Mouse (Mus musculus) midbrain, embryonic 16.5 days (tissue): Measurements from ENCODE around the gene Rnf167. TPM values are rescaled to one million over a fixed set of nuclear protein-coding genes. Genes with fewer than 3 reads are reported as not detected.

Source experiments
- ATAC-seq: fragments of 200-750 bp; cut with Nextera tagmentation; 2 replicates; pipeline ENCODE4 v1.8.0; 2017; ENCODE audit warnings: moderate TSS enrichment
- H3K27ac ChIP-seq: fragments of 300-500 bp; sonication (generic); 2 replicates; pipeline ENCODE4 v1.5.1; 2014; ENCODE audit warnings: mild to moderate bottlenecking, low read length, mixed read lengths
- H3K27me3 ChIP-seq: fragments of 300-500 bp; sonication (generic); 2 replicates; pipeline ENCODE4 v1.6.1; 2014; ENCODE audit warnings: low read depth, low read length, mixed read lengths; ENCODE audit not compliant: control insufficient read depth, insufficient read depth
- H3K36me3 ChIP-seq: fragments of 300-500 bp; sonication (generic); 2 replicates; pipeline ENCODE4 v1.6.1; 2014; ENCODE audit warnings: mild to moderate bottlenecking, low read length, moderate library complexity, mixed read lengths; ENCODE audit not compliant: control insufficient read depth, insufficient read depth
- H3K4me1 ChIP-seq: fragments of 300-500 bp; sonication (generic); 2 replicates; pipeline ENCODE4 v1.6.1; 2014; ENCODE audit warnings: mild to moderate bottlenecking, low read length, mixed read lengths; ENCODE audit not compliant: control insufficient read depth, insufficient read depth
- H3K4me2 ChIP-seq: fragments of 300-500 bp; sonication (generic); 2 replicates; pipeline ENCODE4 v1.6.1; 2014; ENCODE audit warnings: mild to moderate bottlenecking, low read length, mixed read lengths
- H3K4me3 ChIP-seq: fragments of 300-500 bp; sonication (generic); 2 replicates; pipeline ENCODE4 v1.5.1; 2014; ENCODE audit warnings: low read depth, mild to moderate bottlenecking, low read length, moderate library complexity, mixed read lengths
- H3K9ac ChIP-seq: fragments of 300-500 bp; sonication (generic); 2 replicates; pipeline ENCODE4 v1.6.1; 2014; ENCODE audit warnings: low read depth, low read length, mixed read lengths
- H3K9me3 ChIP-seq: fragments of 300-500 bp; sonication (generic); replicated peaks from 2 replicates; pipeline ENCODE4 v1.6.1; 2014; ENCODE audit warnings: mild to moderate bottlenecking, low read length, mixed read lengths; ENCODE audit not compliant: control insufficient read depth, poor library complexity, severe bottlenecking
- WGBS: fragments of 180-500 bp; shearing (Covaris S2); extraction: QIAGEN DNeasy Blood & Tissue Kit; methylation state at CpG from one replicate; pipeline ENCODE4 v1.1.7; 2014; 5-methylcytosine and 5-hydroxymethylcytosine counted together
- polyA plus RNA-seq: library from polyadenylated mRNA; unstranded; fragments of >200 nt; fragmentation: Nextera tagmentation; extraction: Ambion mirVana; gene quantifications from 2 replicates; pipeline ENCODE4 v1.2.1, GENCODE M21; 2015

The Rnf167 gene
- polyA plus RNA-seq, 1 experiment from 2014 or later, result 105 TPM

GRCm38 (mm10) chr11:70664741-70665140, 17.7 kb downstream of the Rnf167 start:
- Histone ChIP-seq H3K36me3 (peaks cover 11% of the 10 kb centered on the region), H3K9ac (no peak overlapping the region), H3K9me3 (no peaks in the 10 kb centered on the region), H3K27me3 (no peaks in the 10 kb centered on the region), H3K4me1 (peaks cover 10% of the 10 kb centered on the region), H3K4me3 (no peak overlapping the region), H3K27ac (no peak overlapping the region), H3K4me2 (no peak overlapping the region)
- no peak for ATAC-seq
- WGBS, result 94% methylated on average over 9 of the region's 9 CpGs

DNA sequence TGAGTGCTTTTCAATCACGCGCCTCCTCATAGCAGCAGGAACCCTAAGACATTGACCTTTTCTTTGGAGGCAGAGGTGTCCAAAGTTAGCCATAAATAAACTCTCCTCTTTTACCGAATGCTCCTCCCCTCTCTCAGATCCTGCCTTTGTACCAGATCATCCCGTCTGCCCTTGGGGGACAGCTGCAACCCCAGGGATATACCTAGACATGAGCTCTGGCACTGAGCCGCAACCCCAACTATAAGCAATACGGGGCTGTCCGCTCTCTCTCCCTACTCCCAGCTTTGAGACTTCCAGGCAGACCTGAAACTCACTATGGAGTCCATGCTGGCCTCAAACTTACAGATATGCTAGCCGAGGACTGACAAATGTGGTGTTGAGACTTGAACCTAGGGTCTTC, 19.7 kb downstream of the Rnf167 start:
- Histone ChIP-seq H3K9me3 (no peaks in the 10 kb centered on the region), H3K9ac (no peak overlapping the region), H3K36me3 (peaks cover 11% of the 10 kb centered on the region), H3K27me3 (no peaks in the 10 kb centered on the region), H3K4me1 (peaks cover 22% of the 10 kb centered on the region), H3K4me3 (no peak overlapping the region), H3K4me2 (no peak overlapping the region), H3K27ac (no peak overlapping the region)
- WGBS, result 97% methylated on average over 8 of the region's 8 CpGs
- no peak for ATAC-seq

GRCm38 (mm10) chr11:70667271-70668150, 20.5 kb downstream of the Rnf167 start:
- WGBS, result 77% methylated on average over 14 of the region's 14 CpGs
- no peaks in the 10 kb centered on the region for H3K27me3 ChIP-seq
- no peak overlapping the region for H3K9ac ChIP-seq
- H3K27ac ChIP-seq, result peak overlapping the region; percentile 97
- no peaks in the 10 kb centered on the region for H3K9me3 ChIP-seq
- H3K4me3 ChIP-seq, result peak overlapping the region; percentile 57
- H3K4me2 ChIP-seq, result peak overlapping the region; percentile 69
- peaks cover 22% of the 10 kb centered on the region for H3K4me1 ChIP-seq
- peaks cover 13% of the 10 kb centered on the region for H3K36me3 ChIP-seq
- ATAC-seq, result no peak

GRCm38 (mm10) chr11:70668335-70668770, 21.3 kb downstream of the Rnf167 start:
- peak overlapping the region; percentile 58 for H3K9ac ChIP-seq
- peaks cover 9% of the 10 kb centered on the region for H3K36me3 ChIP-seq
- peak overlapping the region; percentile 97 for H3K27ac ChIP-seq
- H3K4me1 ChIP-seq, result peaks cover 22% of the 10 kb centered on the region
- H3K4me2 ChIP-seq, result peak overlapping the region; percentile 69
- H3K4me3 ChIP-seq, result peak overlapping the region; percentile 57
- no peaks in the 10 kb centered on the region for H3K27me3 ChIP-seq
- H3K9me3 ChIP-seq, result no peaks in the 10 kb centered on the region
- 1% methylated on average over 15 of the region's 15 CpGs for WGBS
- ATAC-seq, result no peak

GRCm38 (mm10) chr11:70668771-70669505, 21.9 kb downstream of the Rnf167 start, which contains the start of gene Spag7:
Gene Spag7 (minus strand): TSS chr11:70669416.
- Histone ChIP-seq H3K36me3 (peaks cover 8% of the 10 kb centered on the region), H3K4me1 (peaks cover 22% of the 10 kb centered on the region), H3K4me2 (peak within 1 kb of the TSS; percentile 79), H3K9ac (peak within 1 kb of the TSS; percentile 62), H3K9me3 (no peaks in the 10 kb centered on the region), H3K27ac (peak within 1 kb of the TSS; percentile 97), H3K4me3 (peak within 1 kb of the TSS; percentile 57), H3K27me3 (no peaks in the 10 kb centered on the region)
- ATAC-seq, result peak; percentile 96
- under 1% methylated on average over 44 of the region's 44 CpGs for WGBS

DNA sequence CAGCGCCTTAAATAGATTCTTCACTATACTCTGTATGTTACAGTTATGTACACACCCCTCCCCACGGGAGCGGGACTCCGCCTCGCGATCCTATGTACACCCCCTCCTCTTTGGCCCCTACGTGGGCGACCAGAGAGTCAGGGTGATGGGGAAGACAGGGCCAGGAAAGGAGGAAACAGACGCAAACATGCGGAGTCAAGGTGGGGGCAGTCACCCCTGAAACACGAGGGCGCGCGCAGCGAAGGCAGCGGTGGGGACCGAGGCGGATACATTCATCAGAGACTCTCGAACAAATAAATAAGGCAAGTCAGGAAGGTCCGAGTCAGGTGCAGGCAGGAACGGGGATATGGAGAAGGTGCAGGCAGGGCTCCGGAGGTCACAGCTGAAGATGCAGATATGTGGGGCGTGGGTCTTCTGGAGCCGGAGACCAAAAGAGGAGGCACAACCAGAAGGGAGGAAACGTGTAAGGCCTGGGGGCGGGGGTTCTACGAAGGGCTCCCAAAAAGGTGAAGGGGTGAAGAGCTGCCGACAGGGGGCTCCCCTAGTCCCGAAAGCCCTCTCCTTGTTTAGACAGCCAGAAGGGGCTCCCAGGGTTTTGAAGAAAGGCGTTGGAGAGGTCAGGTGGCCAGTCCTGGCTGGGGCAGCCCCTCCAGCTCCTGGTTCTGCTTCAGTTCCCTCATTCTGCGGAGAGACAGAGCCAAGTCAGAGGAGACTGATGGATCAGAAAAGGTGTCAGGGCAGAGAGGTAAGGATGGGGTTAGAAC, 22.7 kb downstream of the Rnf167 start:
- H3K4me1 ChIP-seq, result peaks cover 22% of the 10 kb centered on the region
- H3K36me3 ChIP-seq, result peaks cover 2% of the 10 kb centered on the region; the same call in 1 of the 2 replicates
- peak overlapping the region; percentile 97 for H3K27ac ChIP-seq
- peak; percentile 43 for ATAC-seq
- under 1% methylated on average over 31 of the region's 31 CpGs for WGBS
- peak overlapping the region; percentile 57 for H3K4me3 ChIP-seq
- H3K4me2 ChIP-seq, result peak overlapping the region; percentile 79
- no peaks in the 10 kb centered on the region for H3K27me3 ChIP-seq
- H3K9me3 ChIP-seq, result no peaks in the 10 kb centered on the region
- H3K9ac ChIP-seq, result peak overlapping the region; percentile 62

- H3K27me3 ChIP-seq, result no peaks in the 10 kb centered on the region
- 30% methylated on average over 14 of the region's 14 CpGs for WGBS
- peak overlapping the region; percentile 97 for H3K27ac ChIP-seq
- H3K9me3 ChIP-seq, result no peaks in the 10 kb centered on the region
- no peak for ATAC-seq
- peak overlapping the region; percentile 79 for H3K4me2 ChIP-seq
- H3K9ac ChIP-seq, result peak overlapping the region; percentile 62
- H3K4me3 ChIP-seq, result peak overlapping the region; percentile 57
- peaks cover 6% of the 10 kb centered on the region for H3K36me3 ChIP-seq
- H3K4me1 ChIP-seq, result peaks cover 22% of the 10 kb centered on the region
These were observed 23.4 kb downstream of the Rnf167 start for GRCm38 (mm10) chr11:70670483-70670882.

DNA sequence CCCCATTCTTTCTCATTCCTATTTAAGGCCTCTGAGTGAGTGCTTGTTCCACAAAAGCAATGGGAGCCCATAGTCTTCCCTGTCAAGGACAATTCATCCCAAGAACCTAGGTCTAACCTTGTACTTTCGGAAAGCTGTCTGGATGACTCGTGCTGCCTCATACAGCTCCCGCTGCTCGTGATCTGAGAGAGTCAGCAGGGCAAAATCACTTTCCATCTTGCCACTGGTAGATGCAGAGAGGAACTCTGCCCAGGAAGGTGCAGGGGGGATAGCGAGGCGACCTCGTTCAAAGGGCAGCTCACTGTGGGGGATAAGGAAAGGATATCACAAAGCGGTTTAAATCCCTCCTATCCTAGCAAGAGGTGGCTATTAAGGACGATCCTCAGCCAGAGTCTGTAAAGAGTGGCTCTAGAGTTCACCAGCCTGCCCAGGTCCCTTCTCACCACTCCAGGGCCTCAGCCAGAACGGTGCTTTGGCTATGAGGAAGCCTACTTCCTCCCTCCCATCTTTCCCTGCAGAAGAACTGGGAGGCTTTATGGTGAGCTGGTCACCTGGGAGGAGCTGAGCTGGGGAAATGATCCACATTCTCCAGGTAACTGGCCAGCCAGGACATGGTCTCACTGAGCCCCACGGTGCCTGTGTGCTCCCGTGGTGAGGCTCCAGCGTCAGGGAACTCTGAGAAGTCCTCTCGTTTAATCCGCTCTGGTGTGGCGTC, 24.5 kb downstream of the Rnf167 start:
- H3K4me2 ChIP-seq, result no peak overlapping the region; the same call in 1 of the 2 replicates
- no peaks in the 10 kb centered on the region for H3K27me3 ChIP-seq
- no peak overlapping the region for H3K27ac ChIP-seq
- no peak overlapping the region for H3K4me3 ChIP-seq
- H3K9me3 ChIP-seq, result no peaks in the 10 kb centered on the region
- no peak overlapping the region for H3K9ac ChIP-seq
- H3K36me3 ChIP-seq, result peaks cover 8% of the 10 kb centered on the region
- 83% methylated on average over 16 of the region's 16 CpGs for WGBS
- peaks cover 22% of the 10 kb centered on the region for H3K4me1 ChIP-seq
- ATAC-seq, result no peak
